Mouse (Mus musculus) myocyte (in vitro differentiated cells): Measurements from ENCODE around the gene Sec11a. TPM values are rescaled to one million over a fixed set of nuclear protein-coding genes. Genes with fewer than 3 reads are reported as not detected.

ENCODE experiments used
- H3K27me3 ChIP-seq: one replicate; pipeline ENCODE4 v1.6.1; 2011; ENCODE audit not compliant: control insufficient read depth, insufficient read depth, insufficient read length
- H3K36me3 ChIP-seq: one replicate; pipeline ENCODE4 v1.6.1; 2011; ENCODE audit not compliant: control insufficient read depth, insufficient read depth
- H3K4me2 ChIP-seq: one replicate; pipeline ENCODE4 v1.6.1; 2011; ENCODE audit warnings: low read depth, control low read depth
- H3K4me3 ChIP-seq: one replicate; pipeline ENCODE4 v1.5.1; 2011; ENCODE audit warnings: mild to moderate bottlenecking, control low read depth, moderate library complexity
- H3K79me2 ChIP-seq: one replicate; pipeline ENCODE4 v1.6.1; 2011; ENCODE audit not compliant: control insufficient read depth, insufficient read depth
- H3ac ChIP-seq: one replicate; pipeline ENCODE4 v1.6.1; 2011; ENCODE audit not compliant: control insufficient read depth, insufficient read length
- CEBPB ChIP-seq: IDR thresholded peaks from 2 replicates; pipeline ENCODE4 v1.6.1; 2011; ENCODE audit warnings: mild to moderate bottlenecking, moderate library complexity; ENCODE audit not compliant: poor library complexity, insufficient read depth, severe bottlenecking
- E2F4 ChIP-seq: IDR thresholded peaks from one replicate; pipeline ENCODE4 v1.6.1; 2011; ENCODE audit warnings: mild to moderate bottlenecking, control low read depth, moderate library complexity; ENCODE audit not compliant: insufficient read depth
- MAX ChIP-seq: IDR thresholded peaks from one replicate; pipeline ENCODE4 v1.6.1; 2011; ENCODE audit warnings: low read depth, mild to moderate bottlenecking, control low read depth
- MYOD1 ChIP-seq, 3 experiments: IDR thresholded peaks; one replicate each; pipeline ENCODE4 v1.6.1; 2011; ENCODE audit warnings: control low read depth in 2 of 3, low read depth in 2 of 3, mild to moderate bottlenecking in 2 of 3, moderate library complexity in 1 of 3; ENCODE audit not compliant: insufficient read length in 2 of 3, control insufficient read depth in 1 of 3
- MYOG ChIP-seq, 3 experiments: IDR thresholded peaks; one replicate each; pipeline ENCODE4 v1.6.1; 2011; ENCODE audit warnings: control low read depth in 2 of 3, low read depth in 2 of 3, mild to moderate bottlenecking in 2 of 3; ENCODE audit not compliant: insufficient read length in 2 of 3, control insufficient read depth in 1 of 3, insufficient read depth in 1 of 3
- POLR2A ChIP-seq: IDR thresholded peaks from one replicate; pipeline ENCODE4 v1.6.1; 2011; ENCODE audit warnings: low read depth, mild to moderate bottlenecking, control low read depth, moderate library complexity; ENCODE audit not compliant: insufficient read length
- POLR2AphosphoS2 ChIP-seq: IDR thresholded peaks from one replicate; pipeline ENCODE4 v1.6.1; 2011; ENCODE audit warnings: low read depth, control low read depth; ENCODE audit not compliant: insufficient read length
- REST ChIP-seq: IDR thresholded peaks from one replicate; pipeline ENCODE4 v1.6.1; 2011; ENCODE audit warnings: mild to moderate bottlenecking, control low read depth, moderate library complexity; ENCODE audit not compliant: insufficient read depth, insufficient read length
- SRF ChIP-seq: IDR thresholded peaks from one replicate; pipeline ENCODE4 v1.6.1; 2011; ENCODE audit warnings: low read depth; ENCODE audit not compliant: control insufficient read depth, insufficient read length
- TCF12 ChIP-seq: IDR thresholded peaks from one replicate; pipeline ENCODE4 v1.6.1; 2011; ENCODE audit warnings: mild to moderate bottlenecking, control low read depth; ENCODE audit not compliant: poor library complexity, insufficient read depth, severe bottlenecking
- TCF3 ChIP-seq: IDR thresholded peaks from one replicate; pipeline ENCODE4 v1.6.1; 2011; ENCODE audit warnings: low read depth, control low read depth; ENCODE audit not compliant: insufficient read length
- USF1 ChIP-seq: IDR thresholded peaks from one replicate; pipeline ENCODE4 v1.6.1; 2011; ENCODE audit warnings: low read depth, mild to moderate bottlenecking, control low read depth, moderate library complexity
- polyA plus RNA-seq: library from polyadenylated mRNA; unstranded; fragments of >200 nt; fragmentation: generic; extraction: Trizol; gene quantifications from one replicate; pipeline ENCODE4 v1.2.1, GENCODE M21; 2012; ENCODE audit warnings: missing spikeins

The Sec11a gene
- 95.7 TPM for polyA plus RNA-seq

DNA sequence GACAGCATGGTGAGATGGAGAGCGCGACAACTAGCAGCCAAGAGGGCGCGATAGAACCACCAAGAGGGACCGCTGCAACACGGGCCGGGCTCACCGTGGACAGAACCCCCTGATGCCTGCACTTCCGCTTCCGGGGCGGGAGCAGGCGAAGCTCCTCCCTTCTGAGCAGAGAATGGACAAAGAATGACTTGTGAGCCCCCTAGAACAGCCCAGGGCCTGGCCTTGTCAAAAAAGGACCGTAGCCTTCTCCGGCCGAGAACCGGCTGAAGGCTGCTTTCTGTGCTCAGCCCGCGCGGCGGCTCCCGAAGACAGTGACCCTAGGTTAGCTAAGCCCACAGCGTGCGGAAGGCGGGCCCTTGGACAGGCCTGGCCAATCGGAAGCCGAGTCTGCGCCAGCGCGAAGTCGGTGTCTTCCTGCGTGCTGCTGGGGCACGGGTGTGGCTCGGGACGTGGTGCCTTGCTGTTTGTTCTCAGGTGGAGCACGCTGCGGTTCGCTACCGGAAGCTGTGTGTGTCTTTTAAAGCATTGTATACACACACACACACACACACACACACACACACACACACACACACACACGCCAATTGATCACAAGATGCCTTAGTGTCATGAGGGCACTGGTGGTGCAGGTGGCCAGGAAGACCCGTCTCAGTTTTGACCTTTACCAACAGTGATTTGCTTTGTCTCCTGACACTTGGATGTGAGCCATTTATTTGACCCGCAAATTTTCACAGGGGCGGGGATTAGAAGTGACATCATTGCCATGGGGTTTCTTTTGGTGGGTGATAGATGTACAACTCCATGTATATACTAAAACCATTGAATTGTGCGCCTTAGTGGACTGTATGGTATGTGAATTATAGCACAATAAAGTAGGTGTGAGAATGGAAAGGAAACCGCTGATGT is at the start of gene Sec11a:
TSS of gene Sec11a (minus strand) at position 336 of the 906 bp plus-strand sequence.
- TF ChIP-seq TCF12 (no peak), REST (no peak), MAX (no peak), USF1 (no peak), SRF (no peak), TCF3 (no peak), POLR2AphosphoS2 (peak; percentile 92), POLR2A (peak; percentile 87), E2F4 (peak; percentile 32), CEBPB (no peak), MYOD1 (IDR thresholded peaks at IDR 0.05; ENCODE audit: control insufficient read depth in 1 of 3, insufficient read length in 2 of 3, low read depth in 2 of 3) (no peak), MYOG (IDR thresholded peaks at IDR 0.05; ENCODE audit: control insufficient read depth in 1 of 3, insufficient read depth in 1 of 3, insufficient read length in 2 of 3, low read depth in 2 of 3) (no peak)

DNA sequence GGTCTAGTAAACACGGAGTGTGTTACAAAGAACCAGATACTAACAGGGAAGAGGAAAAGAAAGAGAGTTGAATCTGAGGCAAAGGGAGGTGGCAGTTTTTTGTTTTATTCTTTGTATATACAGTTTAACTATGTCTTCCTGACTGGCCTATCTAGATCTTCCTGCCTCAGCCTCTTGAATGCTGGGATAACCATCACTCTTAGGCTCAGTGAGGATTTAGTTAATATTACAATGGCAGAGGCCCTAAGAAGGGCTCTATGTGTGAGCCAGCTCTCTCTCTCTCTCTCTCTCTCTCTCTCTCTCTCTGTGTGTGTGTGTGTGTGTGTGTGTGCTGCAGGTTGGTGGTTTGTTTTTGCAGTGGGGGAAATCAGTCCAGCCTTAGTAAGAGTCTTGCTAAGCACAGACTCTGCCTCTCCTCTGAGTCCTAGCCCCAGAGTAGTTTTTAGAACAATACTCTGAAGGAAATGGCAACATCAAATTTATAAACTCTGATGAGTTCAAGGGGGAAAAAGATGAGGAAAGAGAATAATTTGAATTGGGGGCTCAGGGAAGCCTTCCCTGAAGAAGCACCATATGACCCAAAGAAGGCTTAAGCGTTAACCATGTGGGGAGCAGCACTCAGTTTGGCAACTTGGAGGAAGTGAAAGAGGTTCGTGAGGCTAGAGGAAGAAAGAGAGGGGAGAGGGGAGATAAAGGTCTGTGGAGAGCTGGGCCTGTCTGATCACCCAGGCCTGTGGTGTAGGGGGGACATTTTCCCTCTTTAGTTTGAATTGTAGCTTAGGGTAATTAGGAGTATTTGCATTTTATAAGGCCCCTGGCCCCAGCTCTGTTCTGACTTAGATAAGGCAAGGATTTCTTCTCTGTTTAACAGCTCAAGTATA is 47.9 kb upstream of the Sec11a start:
- no peak overlapping the region for H3K4me2 ChIP-seq

More for the DNA sequence above, at the start of gene Sec11a:
- H3K4me3 ChIP-seq, result peak within 1 kb of the TSS; percentile 96
- peak within 1 kb of the TSS; percentile 97 for H3K4me2 ChIP-seq
- peaks cover 47% of the 10 kb centered on the region for H3K79me2 ChIP-seq
- no peaks in the 10 kb centered on the region for H3K36me3 ChIP-seq
- peaks cover 1% of the 10 kb centered on the region for H3K27me3 ChIP-seq
- peak within 1 kb of the TSS; percentile 33 for H3ac ChIP-seq

DNA sequence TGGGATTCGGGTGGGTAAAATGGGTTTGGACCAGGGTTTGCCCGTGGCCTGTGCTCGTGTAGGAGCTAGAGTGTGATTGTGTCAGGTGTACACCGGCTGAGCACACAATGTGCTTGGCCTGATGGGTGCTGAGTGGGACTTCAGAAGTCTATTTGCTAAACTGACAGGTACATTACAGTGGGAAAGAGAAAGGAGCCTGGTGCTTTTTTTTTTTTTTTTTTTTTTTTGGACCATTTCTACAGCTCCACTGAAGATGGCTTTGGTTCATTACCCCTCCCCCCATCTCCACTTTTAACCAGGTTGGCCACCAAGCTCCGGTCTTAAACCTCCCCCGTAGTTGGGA is 47.1 kb upstream of the Sec11a start:
- Histone ChIP-seq H3K36me3 (no peaks in the 10 kb centered on the region), H3K27me3 (no peaks in the 10 kb centered on the region), H3K4me2 (peak overlapping the region; percentile 90), H3K4me3 (peak overlapping the region; percentile 81), H3K79me2 (peaks cover 70% of the 10 kb centered on the region), H3ac (peak overlapping the region; percentile 72)
- TF ChIP-seq MYOG (IDR thresholded peaks at IDR 0.05; ENCODE audit: control insufficient read depth in 1 of 3, insufficient read depth in 1 of 3, insufficient read length in 2 of 3, low read depth in 2 of 3), result no peak
- TF ChIP-seq TCF12, result no peak
- TF ChIP-seq MYOD1 (IDR thresholded peaks at IDR 0.05; ENCODE audit: control insufficient read depth in 1 of 3, insufficient read length in 2 of 3, low read depth in 2 of 3), result no peak
- TF ChIP-seq CEBPB, result no peak
- TF ChIP-seq POLR2AphosphoS2, result no peak
- TF ChIP-seq E2F4, result no peak
- TF ChIP-seq TCF3, result no peak
- no peak for TF ChIP-seq POLR2A
- no peak for TF ChIP-seq REST
- TF ChIP-seq USF1, result no peak
- TF ChIP-seq MAX, result no peak
- no peak for TF ChIP-seq SRF

More for the DNA sequence above, 47.9 kb upstream of the Sec11a start:
- H3K36me3 ChIP-seq, result no peaks in the 10 kb centered on the region
- no peak overlapping the region for H3K4me3 ChIP-seq
- H3K79me2 ChIP-seq, result peaks cover 79% of the 10 kb centered on the region
- TF ChIP-seq MAX, result no peak
- no peak for TF ChIP-seq REST
- no peak for TF ChIP-seq TCF3
- no peak for TF ChIP-seq TCF12
- TF ChIP-seq E2F4, result no peak
- no peak for TF ChIP-seq POLR2AphosphoS2
- no peak for TF ChIP-seq SRF
- TF ChIP-seq MYOG (IDR thresholded peaks at IDR 0.05; ENCODE audit: control insufficient read depth in 1 of 3, insufficient read depth in 1 of 3, insufficient read length in 2 of 3, low read depth in 2 of 3), result no peak
- TF ChIP-seq CEBPB, result no peak
- TF ChIP-seq USF1, result no peak
- no peak for TF ChIP-seq MYOD1 (IDR thresholded peaks at IDR 0.05; ENCODE audit: control insufficient read depth in 1 of 3, insufficient read length in 2 of 3, low read depth in 2 of 3)
- TF ChIP-seq POLR2A, result no peak
- no peak overlapping the region for H3ac ChIP-seq
- H3K27me3 ChIP-seq, result no peaks in the 10 kb centered on the region
